Mouse (Mus musculus) megakaryocyte, embryonic 14.5 days (primary cell): ENCODE measurements around the gene Tshz2. TPM values are rescaled to one million over a fixed set of nuclear protein-coding genes. Genes with fewer than 3 reads are reported as not detected.

Experiments
- H3K27me3 ChIP-seq: replicated peaks from 2 replicates; pipeline ENCODE3; 2012; ENCODE audit warnings: inconsistent platforms
- H3K36me3 ChIP-seq: replicated peaks from 2 replicates; pipeline ENCODE3; 2012; ENCODE audit warnings: low read length, inconsistent platforms, mixed read lengths
- H3K4me1 ChIP-seq: 2 replicates; pipeline ENCODE4 v1.6.1; 2012; ENCODE audit warnings: inconsistent platforms
- H3K4me3 ChIP-seq: replicated peaks from 2 replicates; pipeline ENCODE3; 2012; ENCODE audit warnings: moderate library complexity, mild to moderate bottlenecking, inconsistent platforms
- H3K9me3 ChIP-seq: 2 replicates; pipeline ENCODE4 v1.6.1; 2012; ENCODE audit warnings: inconsistent platforms
- FLI1 ChIP-seq: IDR thresholded peaks from 2 replicates; pipeline ENCODE4 v1.6.1; 2012; ENCODE audit warnings: low read length, inconsistent platforms, mixed read lengths
- GATA1 ChIP-seq: IDR thresholded peaks from 3 replicates; pipeline ENCODE4 v1.6.1; 2012; ENCODE audit warnings: mixed read lengths, low read length, inconsistent platforms, borderline replicate concordance
- polyA plus RNA-seq: library from polyadenylated mRNA; stranded (reverse); fragments of >175 nt; gene quantifications from 2 replicates; pipeline ENCODE4 v1.2.3, GENCODE M21; 2012; ENCODE audit warnings: low replicate concordance; ENCODE audit not compliant: insufficient read depth

Gene Tshz2
- polyA plus RNA-seq, 1 experiment: not detected

DNA sequence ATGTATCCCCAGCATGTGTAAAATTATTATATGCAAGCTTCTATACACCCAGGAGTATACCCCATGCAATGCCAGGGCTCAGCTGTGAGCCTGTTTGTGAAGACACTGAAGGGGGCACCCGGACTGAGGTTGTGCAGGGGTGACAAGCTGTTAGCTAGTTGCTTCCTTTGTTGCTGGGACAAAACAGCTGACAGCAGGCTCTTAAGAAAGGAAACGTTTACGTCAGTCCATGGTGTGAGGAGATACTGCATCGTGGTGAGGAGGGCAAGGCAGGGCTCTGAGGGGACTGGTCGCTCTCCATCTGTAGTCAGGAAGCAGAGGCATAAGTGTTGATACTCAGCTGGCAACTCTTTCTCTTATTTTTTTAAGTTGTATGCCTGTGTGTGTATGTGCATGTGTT is 237.7 kb downstream of the Tshz2 start:
- no peaks in the 10 kb centered on the region for H3K4me1 ChIP-seq
- H3K4me3 ChIP-seq: no peak overlapping the region
- no peaks in the 10 kb centered on the region for H3K27me3 ChIP-seq
- H3K36me3 ChIP-seq: no peaks in the 10 kb centered on the region
- TF ChIP-seq FLI1: no peak
- no peak for TF ChIP-seq GATA1
- H3K9me3 ChIP-seq: peaks cover 4% of the 10 kb centered on the region; the same call in 1 of the 2 replicates

DNA sequence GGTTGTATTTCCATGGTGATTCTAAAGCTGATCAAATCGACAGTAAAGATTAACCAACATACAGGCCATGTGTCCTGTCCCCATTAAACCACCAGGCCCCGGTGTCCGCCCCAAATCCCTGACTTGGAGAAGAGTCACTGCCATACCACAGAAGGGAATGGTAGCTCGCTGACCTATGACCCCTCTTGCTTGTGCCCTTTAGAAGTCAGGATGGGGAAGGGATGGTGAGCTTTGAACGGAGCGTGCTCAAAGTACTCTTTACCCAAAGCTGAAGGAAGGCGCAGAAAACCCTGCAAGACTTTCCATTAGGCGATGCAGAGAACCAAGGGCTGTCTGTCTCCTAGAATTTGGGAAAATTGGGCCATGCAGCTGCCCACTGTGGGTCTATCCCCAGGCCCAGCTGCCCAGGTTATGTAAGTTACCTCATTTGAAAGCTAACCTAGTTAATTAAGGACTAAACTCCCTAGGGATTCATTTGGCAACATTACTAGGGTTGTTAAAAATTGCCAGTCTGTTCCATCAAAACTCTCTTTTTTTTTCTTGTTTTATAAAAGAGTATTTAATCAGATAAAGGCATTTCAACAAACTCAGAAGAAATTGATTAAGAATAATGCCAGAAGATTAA is 238.7 kb downstream of the Tshz2 start:
- TF ChIP-seq FLI1 (no peak), GATA1 (no peak)
- Histone ChIP-seq H3K9me3 (peaks cover 4% of the 10 kb centered on the region; the same call in 1 of the 2 replicates), H3K36me3 (no peaks in the 10 kb centered on the region), H3K4me3 (no peak overlapping the region), H3K4me1 (no peaks in the 10 kb centered on the region), H3K27me3 (no peaks in the 10 kb centered on the region)

DNA sequence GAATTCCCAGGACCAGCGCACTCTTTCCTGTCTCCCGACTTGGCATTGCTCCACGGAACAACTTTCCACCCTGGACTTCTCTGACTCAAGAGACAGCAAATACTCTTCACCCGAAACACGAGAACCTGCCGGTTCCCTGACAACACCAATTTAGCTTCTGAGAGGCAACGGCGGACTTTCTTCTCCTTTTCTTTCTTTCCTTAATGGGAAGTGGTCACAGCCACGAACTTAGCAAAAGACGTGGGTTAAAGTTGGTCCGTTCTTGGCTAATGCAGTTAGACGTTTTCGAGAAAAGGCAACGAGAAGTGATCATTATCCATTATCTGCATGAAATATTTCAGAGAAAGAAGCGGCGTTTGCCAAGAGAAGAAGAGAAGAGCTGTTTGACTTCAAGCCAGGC is 240.6 kb downstream of the Tshz2 start:
- Histone ChIP-seq H3K4me1 (no peaks in the 10 kb centered on the region), H3K36me3 (no peaks in the 10 kb centered on the region), H3K9me3 (peaks cover 4% of the 10 kb centered on the region; the same call in 1 of the 2 replicates), H3K4me3 (no peak overlapping the region), H3K27me3 (no peaks in the 10 kb centered on the region)
- TF ChIP-seq GATA1: no peak
- no peak for TF ChIP-seq FLI1

DNA sequence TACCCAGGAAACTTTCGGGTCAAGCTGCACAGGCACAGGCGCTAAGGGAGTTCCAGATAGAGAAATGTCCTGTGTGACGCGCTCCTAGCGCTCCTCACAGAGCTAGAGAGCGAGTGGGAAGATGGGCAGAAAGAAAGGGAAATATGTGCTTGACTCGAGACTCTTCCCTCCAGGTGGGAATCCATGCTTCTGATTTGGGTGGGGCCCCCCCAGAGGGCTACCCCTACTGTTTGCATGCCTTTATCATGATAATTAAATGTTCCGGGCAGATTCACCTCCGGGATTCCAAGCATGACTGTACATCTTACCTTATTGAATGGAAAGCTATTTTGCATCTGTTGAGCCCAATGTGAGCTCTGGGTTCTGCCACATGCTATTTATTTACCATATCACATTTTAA is 255.1 kb downstream of the Tshz2 start:
- no peak overlapping the region for H3K4me3 ChIP-seq
- peaks cover 56% of the 10 kb centered on the region for H3K9me3 ChIP-seq
- H3K36me3 ChIP-seq: no peaks in the 10 kb centered on the region
- H3K4me1 ChIP-seq: no peaks in the 10 kb centered on the region
- no peaks in the 10 kb centered on the region for H3K27me3 ChIP-seq
- no peak for TF ChIP-seq GATA1
- TF ChIP-seq FLI1: no peak

GRCm38 (mm10) chr2:169892441-169893038 is 259.7 kb downstream of the Tshz2 start:
- H3K9me3 ChIP-seq: peaks cover 29% of the 10 kb centered on the region
- no peaks in the 10 kb centered on the region for H3K27me3 ChIP-seq
- H3K4me1 ChIP-seq: no peaks in the 10 kb centered on the region
- TF ChIP-seq GATA1 (no peak), FLI1 (no peak)
- no peaks in the 10 kb centered on the region for H3K36me3 ChIP-seq
- no peak overlapping the region for H3K4me3 ChIP-seq

- H3K9me3 ChIP-seq: peaks cover 22% of the 10 kb centered on the region
- no peaks in the 10 kb centered on the region for H3K27me3 ChIP-seq
- no peak overlapping the region for H3K4me3 ChIP-seq
- no peak for TF ChIP-seq FLI1
- TF ChIP-seq GATA1: no peak
- no peaks in the 10 kb centered on the region for H3K36me3 ChIP-seq
- no peaks in the 10 kb centered on the region for H3K4me1 ChIP-seq
These were observed 270.1 kb downstream of the Tshz2 start for GRCm38 (mm10) chr2:169902896-169903295.

DNA sequence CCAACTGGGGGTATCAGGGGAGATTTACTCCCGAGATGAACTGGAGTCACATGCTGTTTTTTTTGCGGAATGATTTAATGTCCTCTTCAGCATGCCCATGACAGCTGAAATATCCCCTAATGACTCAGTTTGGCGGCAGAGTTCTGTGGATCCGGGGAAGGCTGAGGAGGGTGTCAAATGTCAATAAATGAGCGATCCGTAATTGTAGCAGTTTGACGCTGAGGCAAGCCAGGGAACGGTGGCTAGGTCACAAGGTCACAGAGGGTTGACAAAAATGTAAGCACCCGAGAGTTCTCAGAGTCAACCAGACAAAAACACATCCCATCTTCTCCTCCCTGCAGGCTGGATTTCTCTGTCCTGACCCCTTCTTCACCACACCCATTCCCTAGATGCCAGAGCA is 273.6 kb downstream of the Tshz2 start:
- Histone ChIP-seq H3K36me3 (no peaks in the 10 kb centered on the region), H3K4me3 (no peak overlapping the region), H3K9me3 (peaks cover 17% of the 10 kb centered on the region), H3K4me1 (no peaks in the 10 kb centered on the region), H3K27me3 (no peaks in the 10 kb centered on the region)
- TF ChIP-seq FLI1 (no peak), GATA1 (no peak)

DNA sequence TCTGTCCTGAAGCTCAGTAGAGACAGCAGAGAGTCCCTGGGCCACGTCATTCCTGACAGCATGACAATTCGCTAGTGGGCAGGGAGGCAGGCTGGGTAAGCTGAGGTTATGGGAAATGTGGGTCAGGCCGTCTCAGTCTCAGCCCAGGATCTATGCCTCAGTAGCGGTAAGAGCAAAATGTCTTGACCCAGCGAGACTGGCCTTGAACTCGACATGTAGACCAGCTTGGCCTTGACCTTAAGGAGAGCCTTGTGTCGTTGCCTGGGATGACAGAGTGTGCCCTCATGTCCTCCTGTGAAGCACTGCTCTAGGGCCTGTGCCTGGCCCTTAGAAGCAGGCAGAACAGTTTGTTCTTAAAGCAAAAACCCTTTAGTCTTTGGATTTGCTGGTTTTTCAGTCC is 275.2 kb downstream of the Tshz2 start:
- TF ChIP-seq FLI1: no peak
- TF ChIP-seq GATA1: no peak
- H3K4me3 ChIP-seq: peak overlapping the region; percentile 5
- H3K27me3 ChIP-seq: no peaks in the 10 kb centered on the region
- no peaks in the 10 kb centered on the region for H3K36me3 ChIP-seq
- peaks cover 24% of the 10 kb centered on the region for H3K9me3 ChIP-seq
- no peaks in the 10 kb centered on the region for H3K4me1 ChIP-seq

DNA sequence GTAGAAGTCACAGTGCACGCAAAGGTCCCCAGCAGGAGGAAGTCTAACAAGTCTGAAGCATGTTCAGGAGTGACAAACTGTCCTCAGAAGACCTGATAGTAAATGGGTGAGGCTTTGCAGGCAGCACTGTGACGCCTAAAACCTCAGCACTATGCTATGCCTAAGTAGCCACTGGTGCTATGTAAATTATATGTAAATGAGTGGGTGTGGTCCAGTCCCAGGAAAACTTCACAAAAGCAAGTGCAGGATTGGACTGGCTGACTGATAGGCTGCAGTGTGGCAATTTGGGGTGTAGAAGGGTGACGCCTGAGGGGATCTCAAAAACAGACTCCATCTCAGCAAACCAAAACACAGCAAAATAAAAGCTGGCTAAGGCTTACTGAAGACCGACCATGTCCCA is 277.8 kb downstream of the Tshz2 start:
- H3K27me3 ChIP-seq: no peaks in the 10 kb centered on the region
- H3K36me3 ChIP-seq: no peaks in the 10 kb centered on the region
- TF ChIP-seq GATA1 (no peak), FLI1 (no peak)
- H3K4me3 ChIP-seq: no peak overlapping the region
- H3K9me3 ChIP-seq: peaks cover 32% of the 10 kb centered on the region
- no peaks in the 10 kb centered on the region for H3K4me1 ChIP-seq

- no peaks in the 10 kb centered on the region for H3K27me3 ChIP-seq
- TF ChIP-seq GATA1 (no peak), FLI1 (no peak)
- H3K4me1 ChIP-seq: no peaks in the 10 kb centered on the region
- H3K36me3 ChIP-seq: no peaks in the 10 kb centered on the region
- peaks cover 38% of the 10 kb centered on the region for H3K9me3 ChIP-seq
- H3K4me3 ChIP-seq: no peak overlapping the region
These were observed 280.0 kb downstream of the Tshz2 start for GRCm38 (mm10) chr2:169912826-169913225.

- TF ChIP-seq GATA1 (no peak), FLI1 (no peak)
- peaks cover 35% of the 10 kb centered on the region for H3K9me3 ChIP-seq
These were observed 282.1 kb downstream of the Tshz2 start for GRCm38 (mm10) chr2:169914903-169915302.

More at GRCm38 (mm10) chr2:169914903-169915302, 282.1 kb downstream of the Tshz2 start:
- no peaks in the 10 kb centered on the region for H3K27me3 ChIP-seq
- H3K4me1 ChIP-seq: no peaks in the 10 kb centered on the region
- H3K4me3 ChIP-seq: no peak overlapping the region
- H3K36me3 ChIP-seq: no peaks in the 10 kb centered on the region
